Mouse (Mus musculus): ENCODE measurements at regions not wholly inside any gene's neighbourhood (a gene's known extent, or its start where the extent isn't known, plus 50 kb on each side); places are given as distances from the start of the nearest gene placed in this dataset.

DNA sequence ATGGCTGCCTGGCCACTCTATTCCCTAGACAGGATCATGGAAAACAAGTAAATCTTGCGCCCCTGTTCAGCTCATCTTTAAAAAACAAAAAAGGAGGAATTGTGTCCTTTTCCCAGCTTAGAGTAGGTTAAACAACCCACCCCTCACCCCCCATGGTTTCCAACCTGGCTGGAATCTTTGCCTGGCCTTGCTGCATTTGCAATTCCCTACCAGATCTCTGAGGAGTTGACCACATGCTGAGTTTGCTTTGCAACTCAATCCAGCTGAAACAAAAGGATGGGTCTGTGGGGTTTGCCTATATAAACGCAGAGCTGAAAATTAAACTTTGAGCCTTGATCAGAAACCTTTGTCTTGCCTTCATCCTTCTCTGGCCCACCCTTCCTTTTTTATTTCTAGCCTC lies 78.2 kb upstream of the Mroh9 start:
- dilution Hi-C loops (cut with MboI; ENCODE audit: extremely low pct_ligation_motif_present, extremely low pct_unique_long_range_greater_than_20kb, low sequenced_read_pairs): no loop called here
- H3K4me3 ChIP-seq (replicated peaks in 1 of 3; ENCODE audit: low read depth in 2 of 3, low read length in 2 of 3, poor library complexity in 1 of 3): no peak overlapping the region
- H3K9ac ChIP-seq (ENCODE audit: insufficient read depth, low read depth): no peak overlapping the region
- in situ Hi-C loops (cut with MboI; ENCODE audit: low pct_ligation_motif_present, low pct_unique_long_range_greater_than_20kb, low sequenced_read_pairs): no loop called here
- no peaks in the 10 kb centered on the region for H3K4me1 ChIP-seq (ENCODE audit: control insufficient read depth in 1 of 2, insufficient read depth in 2 of 2)
- no peak overlapping the region for H3K4me2 ChIP-seq (ENCODE audit: insufficient read depth, low read depth, poor library complexity, severe bottlenecking)
- no peaks in the 10 kb centered on the region for H3K79me2 ChIP-seq (replicated peaks; ENCODE audit: control insufficient read depth, extremely low read depth, insufficient read depth, poor library complexity, severe bottlenecking)
- H3K9me3 ChIP-seq (replicated peaks; ENCODE audit: low read length): no peaks in the 10 kb centered on the region
- H3K27me3 ChIP-seq (replicated peaks): no peaks in the 10 kb centered on the region
- DNase-seq (ENCODE audit: extremely low read depth): no peak
- H3K36me3 ChIP-seq (replicated peaks in 1 of 2; ENCODE audit: control insufficient read depth in 1 of 2, insufficient read depth in 1 of 2, low read length in 1 of 2): no peaks in the 10 kb centered on the region
- H3K27ac ChIP-seq (ENCODE audit: insufficient read depth, low read depth): no peak overlapping the region
- no peak for TF ChIP-seq POLR2A (IDR thresholded peaks at IDR 0.05; ENCODE audit: low read depth, low read length)
- no peak for TF ChIP-seq CHD2 (IDR thresholded peaks at IDR 0.05; ENCODE audit: low read length)
- no peak for TF ChIP-seq ZC3H11A (IDR thresholded peaks at IDR 0.05; ENCODE audit: low read depth, low read length)

DNA sequence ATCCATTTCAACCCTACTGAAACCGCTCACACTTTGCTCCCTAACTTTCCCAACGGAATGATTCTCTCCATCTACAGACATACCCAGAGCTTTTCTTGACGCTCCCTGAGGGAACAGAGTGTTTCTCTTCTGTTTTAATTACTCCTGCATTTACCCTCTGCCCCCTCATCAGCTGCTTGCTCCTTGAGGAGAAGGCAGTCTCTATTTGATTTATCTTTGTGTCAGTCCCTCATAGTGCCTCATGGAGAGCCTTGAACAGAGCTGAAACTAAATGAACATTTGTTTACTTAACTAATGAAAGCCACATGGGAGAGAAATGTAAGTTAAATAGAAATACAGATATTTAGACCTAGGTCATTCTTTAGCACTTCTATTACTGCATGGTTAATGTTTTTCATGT lies 74.4 kb upstream of the Mroh9 start:
- H3K4me2 ChIP-seq (ENCODE audit: insufficient read depth, low read depth, poor library complexity, severe bottlenecking): no peak overlapping the region
- no peak overlapping the region for H3K27ac ChIP-seq (ENCODE audit: insufficient read depth, low read depth)
- DNase-seq (ENCODE audit: extremely low read depth): no peak
- TF ChIP-seq EP300 (IDR thresholded peaks at IDR 0.05; ENCODE audit: low read length): no peak
- TF ChIP-seq POLR2AphosphoS2 (IDR thresholded peaks at IDR 0.05; ENCODE audit: low read depth, low read length): no peak
- TF ChIP-seq JUN (IDR thresholded peaks at IDR 0.05; ENCODE audit: insufficient read depth, low read depth, low read length): no peak
- no peak for TF ChIP-seq MXI1 (IDR thresholded peaks at IDR 0.05; ENCODE audit: low read depth, low read length)
- TF ChIP-seq ETS1 (conservative IDR thresholded peaks at IDR 0.05; ENCODE audit: low read depth, low read length): no peak
- no peak for TF ChIP-seq BHLHE40 (IDR thresholded peaks at IDR 0.05; ENCODE audit: low read depth, low read length)
- no peak for TF ChIP-seq JUND (conservative IDR thresholded peaks at IDR 0.05; ENCODE audit: low read depth, low read length)
- in situ Hi-C loops (cut with MboI; ENCODE audit: low pct_ligation_motif_present, low pct_unique_long_range_greater_than_20kb, low sequenced_read_pairs): no loop called here
- dilution Hi-C loops (cut with MboI; ENCODE audit: extremely low pct_ligation_motif_present, extremely low pct_unique_long_range_greater_than_20kb, low sequenced_read_pairs): no loop called here
- no peaks in the 10 kb centered on the region for H3K9me3 ChIP-seq (replicated peaks; ENCODE audit: low read length)
- H3K4me1 ChIP-seq (ENCODE audit: control insufficient read depth in 1 of 2, insufficient read depth in 2 of 2): no peaks in the 10 kb centered on the region
- H3K4me3 ChIP-seq (replicated peaks in 1 of 3; ENCODE audit: low read depth in 2 of 3, low read length in 2 of 3, poor library complexity in 1 of 3): no peak overlapping the region
- no peaks in the 10 kb centered on the region for H3K27me3 ChIP-seq (replicated peaks)
- H3K9ac ChIP-seq (ENCODE audit: insufficient read depth, low read depth): no peak overlapping the region
- H3K79me2 ChIP-seq (replicated peaks; ENCODE audit: control insufficient read depth, extremely low read depth, insufficient read depth, poor library complexity, severe bottlenecking): no peaks in the 10 kb centered on the region
- H3K36me3 ChIP-seq (replicated peaks in 1 of 2; ENCODE audit: control insufficient read depth in 1 of 2, insufficient read depth in 1 of 2, low read length in 1 of 2): no peaks in the 10 kb centered on the region

DNA sequence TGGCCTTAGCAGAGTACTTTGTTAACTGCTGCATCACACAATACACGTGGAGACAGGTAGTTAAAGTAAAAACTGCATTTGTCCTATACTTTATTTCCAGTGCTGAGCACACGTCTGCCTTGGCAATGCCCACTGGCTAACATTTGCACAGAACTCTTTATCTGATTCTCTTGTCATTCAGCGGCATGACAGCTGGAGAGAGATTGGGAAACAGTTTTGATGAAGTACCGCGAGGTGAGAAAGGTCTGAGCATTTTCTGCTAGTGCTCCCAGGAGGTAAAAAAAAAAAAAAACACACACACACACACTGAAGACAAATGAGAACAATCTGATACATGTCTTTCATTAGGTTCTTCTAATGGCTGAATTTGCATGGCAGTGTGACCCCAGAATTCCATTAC lies 73.0 kb upstream of the Mroh9 start:
- in situ Hi-C loops (cut with MboI; ENCODE audit: low pct_ligation_motif_present, low pct_unique_long_range_greater_than_20kb, low sequenced_read_pairs): no loop called here
- Histone ChIP-seq H3K9ac (ENCODE audit: insufficient read depth, low read depth) (no peak overlapping the region), H3K36me3 (replicated peaks in 1 of 2; ENCODE audit: control insufficient read depth in 1 of 2, insufficient read depth in 1 of 2, low read length in 1 of 2) (no peaks in the 10 kb centered on the region), H3K9me3 (replicated peaks; ENCODE audit: low read length) (no peaks in the 10 kb centered on the region), H3K4me1 (ENCODE audit: control insufficient read depth in 1 of 2, insufficient read depth in 2 of 2) (no peaks in the 10 kb centered on the region), H3K4me3 (replicated peaks in 1 of 3; ENCODE audit: low read depth in 2 of 3, low read length in 2 of 3, poor library complexity in 1 of 3) (no peak overlapping the region), H3K27me3 (replicated peaks) (no peaks in the 10 kb centered on the region), H3K4me2 (ENCODE audit: insufficient read depth, low read depth, poor library complexity, severe bottlenecking) (no peak overlapping the region), H3K79me2 (replicated peaks; ENCODE audit: control insufficient read depth, extremely low read depth, insufficient read depth, poor library complexity, severe bottlenecking) (no peaks in the 10 kb centered on the region), H3K27ac (ENCODE audit: insufficient read depth, low read depth) (no peak overlapping the region)
- DNase-seq (ENCODE audit: extremely low read depth): no peak
- TF ChIP-seq SIN3A (IDR thresholded peaks at IDR 0.05; ENCODE audit: low read length) (no peak), PAX5 (IDR thresholded peaks at IDR 0.05; ENCODE audit: low read length) (no peak), E2F4 (IDR thresholded peaks at IDR 0.05; ENCODE audit: insufficient replicate concordance, low read depth, low read length) (no peak), TBP (conservative IDR thresholded peaks at IDR 0.05; ENCODE audit: low read depth, low read length) (no peak), POLR2AphosphoS2 (IDR thresholded peaks at IDR 0.05; ENCODE audit: low read depth, low read length) (no peak), POLR2A (IDR thresholded peaks at IDR 0.05; ENCODE audit: low read depth, low read length) (no peak), CTCF (conservative IDR thresholded peaks at IDR 0.05 in 1 of 2, IDR thresholded peaks at IDR 0.05 in 1 of 2; ENCODE audit: low read depth in 2 of 2, low read length in 2 of 2) (no peak), ZC3H11A (IDR thresholded peaks at IDR 0.05; ENCODE audit: low read depth, low read length) (no peak), ETS1 (conservative IDR thresholded peaks at IDR 0.05; ENCODE audit: low read depth, low read length) (no peak), JUN (IDR thresholded peaks at IDR 0.05; ENCODE audit: insufficient read depth, low read depth, low read length) (no peak), IRF4 (IDR thresholded peaks at IDR 0.05; ENCODE audit: low read depth, low read length) (no peak), HCFC1 (IDR thresholded peaks at IDR 0.05; ENCODE audit: low read depth, low read length) (no peak), CHD2 (IDR thresholded peaks at IDR 0.05; ENCODE audit: low read length) (no peak)
- dilution Hi-C loops (cut with MboI; ENCODE audit: extremely low pct_ligation_motif_present, extremely low pct_unique_long_range_greater_than_20kb, low sequenced_read_pairs): no loop called here
